ENCODE assay signal across 9 mouse cellular contexts in genomic region chr2:32742173-32742531, GRCm38 (mm10). TPM values are rescaled to one million over a fixed set of nuclear protein-coding genes. Genes with fewer than 3 reads are reported as not detected.
DNase-seq lines count a peak whose midpoint lies in the region; ATAC-seq and TF ChIP-seq lines count a peak whose summit lies in the region.
"Had no signal": no experiment of that assay in that cellular context is flagged by ENCODE, and none has a peak within 500 bp of the region (broad histone marks: within the 10 kb centered on the region; RNA-seq: fewer than 3 reads in every experiment).

No protein-coding gene starts in this region.

- ATAC-seq in lung, embryonic 14.5 days (ENCODE audit: insufficient read depth) = no peak; the same call in 1 of the 2 replicates
- peak; percentile 66 for ATAC-seq in embryonic facial prominence, embryonic 15.5 days (ENCODE audit: insufficient number of reproducible peaks, low FRiP score, low TSS enrichment, low read depth)
- ATAC-seq in intestine, postnatal 0 days = no peak
- peak; percentile 34; the same call in 1 of the 2 replicates for ATAC-seq in stomach, postnatal 0 days (ENCODE audit: low FRiP score, low TSS enrichment)

- H3K4me2 ChIP-seq in lung, embryonic 14.5 days = peak overlapping the region; percentile 76
- peak overlapping the region; percentile 93 for H3K4me2 ChIP-seq in embryonic facial prominence, embryonic 15.5 days (replicated peaks)
- peak overlapping the region; percentile 70 for H3K4me2 ChIP-seq in intestine, postnatal 0 days (replicated peaks; ENCODE audit: low read depth)
- no peak overlapping the region; the same call in 1 of the 2 replicates for H3K4me2 ChIP-seq in stomach, postnatal 0 days (replicated peaks; ENCODE audit: low read depth)

- H3K27ac ChIP-seq in lung, embryonic 14.5 days (ENCODE audit: low read depth) = no peak overlapping the region
- H3K27ac ChIP-seq in embryonic facial prominence, embryonic 15.5 days (replicated peaks) = no peak overlapping the region
- H3K27ac ChIP-seq in intestine, postnatal 0 days (ENCODE audit: low read depth, low read length) = no peak overlapping the region
- no peak overlapping the region for H3K27ac ChIP-seq in stomach, postnatal 0 days (replicated peaks)
- H3K27ac ChIP-seq: macrophage had no signal

- peaks cover 40% of the 10 kb centered on the region for H3K36me3 ChIP-seq in lung, embryonic 14.5 days (ENCODE audit: insufficient read depth)
- H3K36me3 ChIP-seq in embryonic facial prominence, embryonic 15.5 days = peaks cover 18% of the 10 kb centered on the region
- 0 out of 2 replicates have a peak, but pooled peaks cover 8% of the 10 kb centered on the region for H3K36me3 ChIP-seq in intestine, postnatal 0 days (ENCODE audit: control insufficient read depth, insufficient read depth)
- no peaks in the 10 kb centered on the region for H3K36me3 ChIP-seq in stomach, postnatal 0 days (ENCODE audit: control insufficient read depth, insufficient read depth, low read length)

- H3K9ac ChIP-seq in lung, embryonic 14.5 days = no peak overlapping the region
- no peak overlapping the region for H3K9ac ChIP-seq in embryonic facial prominence, embryonic 15.5 days
- no peak overlapping the region for H3K9ac ChIP-seq in intestine, postnatal 0 days (ENCODE audit: low read depth, low read length)
- H3K9ac ChIP-seq in stomach, postnatal 0 days (ENCODE audit: low read length) = no peak overlapping the region

- WGBS in lung, embryonic 14.5 days = 13% methylated on average over 18 of the region's 18 CpGs
- 48% methylated on average over 18 of the region's 18 CpGs for WGBS in lung, adult 2 months
- WGBS in embryonic facial prominence, embryonic 15.5 days = 6% methylated on average over 18 of the region's 18 CpGs
- 10% methylated on average over 18 of the region's 18 CpGs for WGBS in intestine, postnatal 0 days
- 16% methylated on average over 18 of the region's 18 CpGs for WGBS in stomach, postnatal 0 days

- no peaks in the 10 kb centered on the region for H3K9me3 ChIP-seq in lung, embryonic 14.5 days (ENCODE audit: low read depth, low read length)
- no peaks in the 10 kb centered on the region for H3K9me3 ChIP-seq in embryonic facial prominence, embryonic 15.5 days (replicated peaks)
- no peaks in the 10 kb centered on the region for H3K9me3 ChIP-seq in intestine, postnatal 0 days (ENCODE audit: control insufficient read depth)
- no peaks in the 10 kb centered on the region for H3K9me3 ChIP-seq in stomach, postnatal 0 days (ENCODE audit: control insufficient read depth, low read length)

- H3K4me3 ChIP-seq in lung, embryonic 14.5 days (ENCODE audit: low read depth, low read length) = peak overlapping the region; percentile 42; the same call in 1 of the 2 replicates
- H3K4me3 ChIP-seq in lung, adult 2 months (replicated peaks; ENCODE audit: extremely low read depth, low read depth, low read length) = no peak overlapping the region
- peak overlapping the region; percentile 49 for H3K4me3 ChIP-seq in embryonic facial prominence, embryonic 15.5 days (replicated peaks)
- H3K4me3 ChIP-seq in intestine, postnatal 0 days (ENCODE audit: low read depth, low read length) = peak overlapping the region; percentile 37; the same call in 1 of the 2 replicates
- peak overlapping the region; percentile 44 for H3K4me3 ChIP-seq in stomach, postnatal 0 days (ENCODE audit: low read depth, low read length)

- no peak for TF ChIP-seq EP300 in stomach, postnatal 0 days (optimal IDR thresholded peaks at IDR 0.05)

- peaks cover 21% of the 10 kb centered on the region for H3K27me3 ChIP-seq in lung, embryonic 14.5 days (ENCODE audit: insufficient read depth, low read length)
- peaks cover 20% of the 10 kb centered on the region for H3K27me3 ChIP-seq in embryonic facial prominence, embryonic 15.5 days
- peaks cover 23% of the 10 kb centered on the region for H3K27me3 ChIP-seq in intestine, postnatal 0 days (replicated peaks; ENCODE audit: control insufficient read depth, insufficient read depth, low read length)
- H3K27me3 ChIP-seq in stomach, postnatal 0 days (ENCODE audit: control insufficient read depth, insufficient read depth, low read length) = peaks cover 8% of the 10 kb centered on the region; the same call in 1 of the 2 replicates

- TF ChIP-seq CTCF in lung, embryonic 14.5 days (IDR thresholded peaks at IDR 0.05; ENCODE audit: low read depth) = no peak
- TF ChIP-seq CTCF in lung, adult 2 months (IDR thresholded peaks at IDR 0.05; ENCODE audit: insufficient read depth, low read length) = no peak
- TF ChIP-seq CTCF in intestine, postnatal 0 days (IDR thresholded peaks at IDR 0.05; ENCODE audit: low read depth) = no peak
- no peak for TF ChIP-seq CTCF in stomach, postnatal 0 days (IDR thresholded peaks at IDR 0.05; ENCODE audit: low read depth)

- H3K4me1 ChIP-seq in lung, embryonic 14.5 days (ENCODE audit: insufficient read depth) = no peaks in the 10 kb centered on the region
- peaks cover 14% of the 10 kb centered on the region for H3K4me1 ChIP-seq in lung, adult 2 months (ENCODE audit: control insufficient read depth, insufficient read depth, low read length)
- peaks cover 19% of the 10 kb centered on the region for H3K4me1 ChIP-seq in embryonic facial prominence, embryonic 15.5 days
- H3K4me1 ChIP-seq in intestine, postnatal 0 days (replicated peaks; ENCODE audit: control insufficient read depth, insufficient read depth, low read length) = no peaks in the 10 kb centered on the region
- peaks cover 6% of the 10 kb centered on the region; the same call in 1 of the 2 replicates for H3K4me1 ChIP-seq in stomach, postnatal 0 days (replicated peaks; ENCODE audit: control insufficient read depth, insufficient read depth)

- no peak for TF ChIP-seq POLR2A in lung, adult 2 months (IDR thresholded peaks at IDR 0.05; ENCODE audit: borderline replicate concordance, extremely low read depth, low read depth, low read length)

- peak; percentile 31 for DNase-seq in lung, embryonic 14.5 days
- DNase-seq in lung, adult 2 months = no peak
- DNase-seq in mesoderm, embryonic 11.5 days (ENCODE audit: low read depth, low spot score) = peak; percentile 69
- DNase-seq in stomach, postnatal 0 days (ENCODE audit: low spot score) = no peak
- no peak for DNase-seq in kidney, postnatal 36 days
- no peak for DNase-seq in adrenal gland, postnatal 36 days

RNA-seq across cellular contexts. Expression of gene 6330409D20Rik, which starts 1.3 kb away (rescaled TPM):
- 0.20 TPM in 1 of 2 replicates, not detected in the other for polyA plus RNA-seq in lung, embryonic 14.5 days (2014; fragmentation: Nextera tagmentation; extraction: Ambion mirVana)
- polyA plus RNA-seq in lung, adult 2 months (2012; rRNA removed) = 0.18 and 0.41 TPM in 2 replicates
- polyA plus RNA-seq in embryonic facial prominence, embryonic 15.5 days (2015; fragmentation: Nextera tagmentation; extraction: Ambion mirVana) = 0.32 and 0.42 TPM in 2 replicates
- polyA plus RNA-seq in intestine, postnatal 0 days (2015; fragmentation: Nextera tagmentation; extraction: Ambion mirVana) = 0.18 TPM in 2 replicates
- polyA plus RNA-seq in stomach, postnatal 0 days (2015; fragmentation: Nextera tagmentation; extraction: Ambion mirVana) = not detected in 2 replicates
- not detected for total RNA-seq in adrenal gland, postnatal 36 days (2021)
- polyA plus RNA-seq: macrophage had no signal

RNA-seq across cellular contexts. Expression of gene Tor2a, which starts 14.9 kb away (rescaled TPM):
- 66.2 and 71.0 TPM in 2 replicates for polyA plus RNA-seq in lung, embryonic 14.5 days (2014; fragmentation: Nextera tagmentation; extraction: Ambion mirVana)
- polyA plus RNA-seq in lung, adult 2 months (2012; rRNA removed) = 65.3 and 67.8 TPM in 2 replicates
- polyA plus RNA-seq in embryonic facial prominence, embryonic 15.5 days (2015; fragmentation: Nextera tagmentation; extraction: Ambion mirVana) = 69.0 and 71.3 TPM in 2 replicates
- 59.2 and 60.4 TPM in 2 replicates for polyA plus RNA-seq in intestine, postnatal 0 days (2015; fragmentation: Nextera tagmentation; extraction: Ambion mirVana)
- 45.9 and 50.3 TPM in 2 replicates for polyA plus RNA-seq in stomach, postnatal 0 days (2015; fragmentation: Nextera tagmentation; extraction: Ambion mirVana)
- 10 to 100 TPM; 26.7 to 32.5 TPM for total RNA-seq in adrenal gland, postnatal 36 days (2021)

RNA-seq across cellular contexts. Expression of gene Sh2d3c, which starts 21.3 kb away (rescaled TPM):
- polyA plus RNA-seq in lung, embryonic 14.5 days (2014; fragmentation: Nextera tagmentation; extraction: Ambion mirVana) = 37.6 and 38.8 TPM in 2 replicates
- polyA plus RNA-seq in lung, adult 2 months (2012; rRNA removed) = 167 and 260 TPM in 2 replicates
- polyA plus RNA-seq in embryonic facial prominence, embryonic 15.5 days (2015; fragmentation: Nextera tagmentation; extraction: Ambion mirVana) = 27.3 and 27.6 TPM in 2 replicates
- 11.2 and 11.7 TPM in 2 replicates for polyA plus RNA-seq in intestine, postnatal 0 days (2015; fragmentation: Nextera tagmentation; extraction: Ambion mirVana)
- polyA plus RNA-seq in stomach, postnatal 0 days (2015; fragmentation: Nextera tagmentation; extraction: Ambion mirVana) = 7.7 and 8.4 TPM in 2 replicates
- 10 to 100 TPM; 13.0 to 18.9 TPM for total RNA-seq in adrenal gland, postnatal 36 days (2021)

RNA-seq across cellular contexts. Expression of gene Cdk9, which starts 29.3 kb away (rescaled TPM):
- 81.7 and 84.3 TPM in 2 replicates for polyA plus RNA-seq in lung, embryonic 14.5 days (2014; fragmentation: Nextera tagmentation; extraction: Ambion mirVana)
- 103 and 137 TPM in 2 replicates for polyA plus RNA-seq in lung, adult 2 months (2012; rRNA removed)
- 105 and 106 TPM in 2 replicates for polyA plus RNA-seq in embryonic facial prominence, embryonic 15.5 days (2015; fragmentation: Nextera tagmentation; extraction: Ambion mirVana)
- polyA plus RNA-seq in intestine, postnatal 0 days (2015; fragmentation: Nextera tagmentation; extraction: Ambion mirVana) = 54.0 and 62.2 TPM in 2 replicates
- polyA plus RNA-seq in stomach, postnatal 0 days (2015; fragmentation: Nextera tagmentation; extraction: Ambion mirVana) = 55.8 and 57.8 TPM in 2 replicates
- total RNA-seq in adrenal gland, postnatal 36 days (2021) = 10 to 100 TPM; 74.7 to 76.3 TPM

RNA-seq across cellular contexts. Expression of gene Ttc16, which starts 33.3 kb away (rescaled TPM):
- 0.15 and 0.33 TPM in 2 replicates for polyA plus RNA-seq in lung, embryonic 14.5 days (2014; fragmentation: Nextera tagmentation; extraction: Ambion mirVana)
- 9.7 and 12.0 TPM in 2 replicates for polyA plus RNA-seq in lung, adult 2 months (2012; rRNA removed)
- 0.87 and 1.6 TPM in 2 replicates for polyA plus RNA-seq in embryonic facial prominence, embryonic 15.5 days (2015; fragmentation: Nextera tagmentation; extraction: Ambion mirVana)
- polyA plus RNA-seq in intestine, postnatal 0 days (2015; fragmentation: Nextera tagmentation; extraction: Ambion mirVana) = 0.04 and 0.09 TPM in 2 replicates
- polyA plus RNA-seq in stomach, postnatal 0 days (2015; fragmentation: Nextera tagmentation; extraction: Ambion mirVana) = 0.05 and 0.06 TPM in 2 replicates
- total RNA-seq in adrenal gland, postnatal 36 days (2021) = under 1 TPM; 0.10 to 0.20 TPM
- polyA plus RNA-seq: macrophage had no signal

Comparison
In these comparisons a context has a peak if more than half of its experiments do, and no peak if none do; other contexts are left out.
1. DNase-seq: peak in lung, embryonic 14.5 days (single experiment) and mesoderm, embryonic 11.5 days (single experiment); none in lung, adult 2 months (single experiment), stomach, postnatal 0 days (single experiment), kidney, postnatal 36 days (0 of 2) and adrenal gland, postnatal 36 days (0 of 2).
2. ATAC-seq: peak in embryonic facial prominence, embryonic 15.5 days (single experiment) and stomach, postnatal 0 days (single experiment); none in lung, embryonic 14.5 days (single experiment) and intestine, postnatal 0 days (single experiment).